Mouse (Mus musculus) bone marrow, adult 2 months (tissue): ENCODE results near the gene Tnnt1. TPM values are rescaled to one million over a fixed set of nuclear protein-coding genes. Genes with fewer than 3 reads are reported as not detected.

Source experiments
- H3K27ac ChIP-seq: fragments of 200-500 bp; 2 replicates; pipeline ENCODE4 v1.5.1; 2012; ENCODE audit warnings: low read depth, mild to moderate bottlenecking, control low read depth, inconsistent platforms, low read length; ENCODE audit not compliant: control insufficient read depth, poor library complexity, insufficient read depth
- H3K4me1 ChIP-seq: fragments of 200-500 bp; 2 replicates; pipeline ENCODE4 v1.6.1; 2011; ENCODE audit warnings: low read length; ENCODE audit not compliant: control insufficient read depth, insufficient read depth
- H3K4me3 ChIP-seq: fragments of 200-500 bp; replicated peaks from 2 replicates; pipeline ENCODE3; 2011; ENCODE audit warnings: mild to moderate bottlenecking, low read depth, low read length, control low read depth; ENCODE audit not compliant: control insufficient read depth
- CTCF ChIP-seq: fragments of 200-500 bp; IDR thresholded peaks from 2 replicates; pipeline ENCODE4 v1.5.1; 2011; ENCODE audit warnings: low read length, control low read depth; ENCODE audit not compliant: control insufficient read depth, insufficient read depth
- POLR2A ChIP-seq: fragments of 200-500 bp; IDR thresholded peaks from 2 replicates; pipeline ENCODE4 v1.6.1; 2011; ENCODE audit warnings: low read depth, mild to moderate bottlenecking, control low read depth, low read length, borderline replicate concordance; ENCODE audit not compliant: control insufficient read depth
- WGBS: fragments of 180-500 bp; shearing (Covaris S2); methylation state at CpG from one replicate; pipeline ENCODE4 v1.1.7; 2018; 5-methylcytosine and 5-hydroxymethylcytosine counted together
- polyA plus RNA-seq: library from polyadenylated mRNA; stranded (reverse); fragments of >200 nt; gene quantifications from 2 replicates; pipeline ENCODE4 v1.2.4, GENCODE M21; 2011; ENCODE audit warnings: low replicate concordance; ENCODE audit not compliant: missing spikeins, insufficient read depth, insufficient read length

The Tnnt1 gene
- polyA plus RNA-seq: 7.4 and 30.5 TPM in 2 replicates

DNA sequence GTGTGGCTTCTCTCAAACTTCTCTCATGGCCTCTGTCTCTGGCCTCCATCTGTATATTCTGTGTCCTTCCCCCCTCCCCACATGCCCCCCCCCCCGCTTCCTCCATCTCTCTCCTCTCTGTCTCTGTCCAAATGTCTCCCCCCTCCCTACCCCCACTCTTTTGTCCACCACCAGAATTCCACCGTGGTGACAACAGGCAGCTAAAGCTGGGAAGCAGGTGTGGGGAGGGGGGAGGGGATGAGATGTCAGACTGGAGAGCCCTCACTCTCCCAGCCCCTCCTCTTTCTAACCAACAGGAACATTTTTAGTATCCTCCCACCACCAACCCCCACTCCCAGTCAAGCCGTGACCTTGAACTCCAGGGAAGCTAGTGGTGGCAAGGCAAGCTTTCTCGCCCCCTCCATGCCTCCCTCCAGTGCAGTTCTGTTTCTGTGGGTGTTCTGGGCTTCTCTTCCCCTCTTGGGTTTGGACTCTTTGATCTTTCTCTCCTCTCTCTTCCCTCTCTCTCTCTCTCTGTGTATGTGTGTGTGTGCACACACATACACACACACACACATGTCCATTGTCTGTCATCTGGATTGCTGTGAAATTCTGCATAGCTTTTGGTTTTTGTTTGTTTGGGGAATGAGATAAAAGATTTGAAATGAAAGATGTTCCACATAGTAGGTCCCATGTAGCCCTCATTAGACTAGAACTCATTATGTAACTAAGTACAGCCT lies at the start of gene Tnnt1:
Gene Tnnt1 (minus strand): TSS at position 51 of the 719 bp plus-strand sequence.
- WGBS: 54% methylated on average over 4 of the region's 4 CpGs
- Histone ChIP-seq H3K4me1 (peaks cover 3% of the 10 kb centered on the region; the same call in 1 of the 2 replicates), H3K27ac (no peak within 1 kb of the TSS), H3K4me3 (no peak within 1 kb of the TSS)
- TF ChIP-seq CTCF (no peak), POLR2A (no peak)

DNA sequence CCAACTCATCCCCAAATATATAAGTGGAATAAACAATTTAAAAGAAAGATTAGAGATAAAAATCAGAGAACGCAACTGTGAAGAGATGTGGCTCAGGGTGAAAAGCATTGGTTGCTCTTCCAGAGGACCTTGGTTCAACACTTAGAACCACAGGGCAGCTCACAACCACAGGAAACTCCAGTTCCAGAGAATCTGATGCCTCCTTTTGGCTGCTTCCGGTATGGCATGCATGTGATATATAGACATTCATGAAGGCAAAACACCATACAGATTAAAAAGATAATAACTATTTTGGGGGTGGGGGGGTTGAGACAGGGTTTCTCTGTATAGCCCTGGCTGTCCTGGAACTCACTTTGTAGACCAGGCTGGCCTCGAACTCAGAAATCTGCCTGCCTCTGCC lies 46.5 kb upstream of the Tnnt1 start:
- WGBS: 82% methylated on average over 3 of the region's 3 CpGs
- Histone ChIP-seq H3K4me3 (no peak overlapping the region), H3K27ac (no peak overlapping the region), H3K4me1 (no peaks in the 10 kb centered on the region; the same call in 1 of the 2 replicates)
- TF ChIP-seq CTCF (no peak), POLR2A (no peak)

DNA sequence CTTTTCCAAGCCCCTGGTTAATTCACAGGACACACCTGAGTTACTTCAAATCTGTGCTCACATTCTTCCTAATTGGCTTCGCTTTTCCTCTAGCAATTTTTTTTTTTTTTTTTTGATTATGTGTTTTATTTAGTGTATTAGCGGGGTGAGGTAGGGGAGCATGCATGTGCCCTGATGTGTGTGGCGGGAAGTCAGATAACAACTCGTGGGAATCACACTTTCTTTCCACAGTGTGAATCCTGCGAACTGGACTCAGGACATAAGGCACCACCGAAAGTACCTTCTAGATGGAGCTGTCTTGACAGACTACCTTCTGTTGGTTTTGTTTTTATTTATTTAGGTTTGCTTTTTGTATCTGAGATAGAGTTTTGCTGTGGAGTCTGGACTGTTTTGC lies 41.0 kb upstream of the Tnnt1 start:
- Histone ChIP-seq H3K4me3 (no peak overlapping the region), H3K27ac (no peak overlapping the region), H3K4me1 (no peaks in the 10 kb centered on the region; the same call in 1 of the 2 replicates)
- 69% methylated on average over 6 of the region's 6 CpGs for WGBS
- TF ChIP-seq POLR2A: no peak

DNA sequence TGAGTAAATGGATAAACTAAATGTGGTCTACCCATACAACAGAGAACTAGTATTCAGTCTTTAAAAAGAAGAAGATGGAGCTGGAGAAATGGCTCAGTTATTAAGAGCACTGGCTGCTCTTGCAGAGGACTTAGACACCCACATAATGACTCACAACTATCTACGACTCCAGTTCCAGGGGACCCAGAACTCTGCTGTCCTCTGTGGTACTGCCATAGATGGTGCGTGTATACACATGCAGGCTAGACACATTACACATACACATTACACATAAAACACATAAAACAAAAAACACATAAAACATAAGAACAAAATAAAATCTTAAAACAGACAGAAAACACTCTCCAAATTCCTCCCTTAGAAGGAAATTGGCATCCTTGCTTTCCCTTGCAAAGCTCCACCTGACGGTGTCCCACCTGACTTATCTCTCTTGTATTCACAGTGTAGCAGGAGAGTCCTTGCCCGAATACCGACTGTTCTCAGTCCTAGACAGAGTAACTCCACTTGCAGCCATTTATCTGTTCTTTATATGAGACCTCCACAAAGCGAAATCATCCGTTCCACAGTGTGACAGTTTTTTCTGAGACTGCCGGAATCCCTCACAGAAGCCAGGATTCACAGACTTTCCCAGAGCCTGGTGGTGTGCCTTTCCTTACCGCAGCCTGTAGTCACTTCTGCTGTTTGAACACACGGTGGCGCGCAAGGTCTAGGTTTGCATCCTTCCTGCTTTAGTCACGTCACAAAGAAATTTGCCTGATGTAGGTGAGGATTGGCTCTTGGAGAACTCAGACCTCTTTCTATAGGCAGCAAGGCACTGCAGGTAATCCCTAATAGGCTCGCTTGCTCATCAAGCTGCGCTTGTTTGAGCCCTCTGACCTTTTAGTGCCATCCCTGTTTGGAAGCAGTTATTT lies 40.3 kb upstream of the Tnnt1 start:
- no peak overlapping the region for H3K27ac ChIP-seq
- H3K4me3 ChIP-seq: no peak overlapping the region
- TF ChIP-seq CTCF (peak; percentile 98), POLR2A (no peak)
- H3K4me1 ChIP-seq: no peaks in the 10 kb centered on the region; the same call in 1 of the 2 replicates
- 21% methylated on average over 15 of the region's 15 CpGs for WGBS

DNA sequence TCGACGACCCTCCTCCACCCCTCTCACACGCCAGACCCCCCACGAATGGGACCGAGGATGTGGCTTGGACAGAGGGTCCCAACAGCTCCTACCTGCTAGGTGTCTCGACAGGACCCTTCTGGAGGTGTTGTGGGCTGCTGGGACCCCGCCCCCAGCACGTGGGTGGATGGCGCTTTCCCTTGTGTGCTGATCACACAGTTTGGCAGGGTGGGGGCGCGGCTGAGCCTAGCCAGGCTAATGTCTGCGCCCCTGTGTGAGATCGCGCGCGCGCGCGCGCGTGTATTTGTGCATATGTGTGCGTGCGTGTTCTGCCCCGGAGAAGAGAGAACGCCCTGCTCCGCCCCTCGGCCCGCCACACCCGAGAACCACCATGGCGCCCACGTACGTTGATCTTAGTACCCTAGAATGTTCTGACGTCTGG lies 31.0 kb upstream of the Tnnt1 start, which contains the start of gene Syt5:
Gene Syt5 (minus strand): TSS at position 321 of the 421 bp plus-strand sequence.
- no peak for TF ChIP-seq POLR2A
- H3K27ac ChIP-seq: no peak within 1 kb of the TSS
- 7% methylated on average over 33 of the region's 33 CpGs for WGBS
- H3K4me3 ChIP-seq: no peak within 1 kb of the TSS
- H3K4me1 ChIP-seq: no peaks in the 10 kb centered on the region

DNA sequence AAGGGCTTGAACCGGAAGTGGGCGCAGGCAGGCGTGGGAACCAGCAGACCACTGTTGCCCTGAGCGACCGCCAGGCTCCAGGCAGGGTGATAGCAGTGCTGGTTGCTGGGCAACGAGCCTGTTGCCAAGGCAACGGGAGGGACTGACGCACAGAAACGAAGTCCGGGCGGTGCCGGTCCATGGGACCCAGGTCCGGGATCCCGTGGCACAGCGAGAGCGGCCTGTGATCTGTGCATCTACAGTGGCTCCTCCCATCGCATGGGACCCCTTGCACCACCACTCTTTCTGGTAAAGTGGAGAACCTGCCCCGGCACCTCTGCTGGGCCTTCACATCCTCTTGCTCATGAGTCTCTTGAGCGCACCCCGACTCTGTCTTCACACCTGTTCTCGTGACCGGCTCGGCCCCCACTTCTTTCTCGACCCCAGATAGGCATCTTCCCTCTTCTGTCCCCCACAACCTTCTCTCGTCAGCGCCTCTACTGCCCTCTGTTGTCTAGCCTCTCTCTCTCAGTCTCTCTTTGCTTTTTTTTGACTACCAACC lies 30.5 kb upstream of the Tnnt1 start:
- no peak for TF ChIP-seq CTCF
- no peak for TF ChIP-seq POLR2A
- no peak overlapping the region for H3K27ac ChIP-seq
- H3K4me3 ChIP-seq: no peak overlapping the region
- no peaks in the 10 kb centered on the region for H3K4me1 ChIP-seq
- 5% methylated on average over 26 of the region's 26 CpGs for WGBS

DNA sequence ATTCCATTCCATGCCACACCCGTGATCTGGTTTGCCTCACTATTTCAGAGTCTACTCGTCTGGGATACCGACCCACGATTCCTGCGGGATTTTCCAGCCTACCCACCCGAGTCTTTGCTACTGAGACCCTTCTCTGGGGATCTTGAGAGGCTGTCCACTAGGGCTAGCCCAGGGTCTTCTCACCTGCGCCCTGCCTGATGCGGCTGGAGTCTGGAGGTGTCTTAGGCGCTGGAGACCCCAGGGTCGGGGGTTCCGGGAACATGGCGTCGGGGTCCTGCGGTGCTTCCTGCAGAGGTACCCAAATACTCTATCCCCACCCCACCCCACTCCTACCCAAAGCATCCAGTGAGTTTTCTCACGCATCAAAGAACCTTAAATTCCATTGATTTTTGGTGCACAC lies 29.9 kb upstream of the Tnnt1 start:
- no peaks in the 10 kb centered on the region for H3K4me1 ChIP-seq
- no peak overlapping the region for H3K4me3 ChIP-seq
- TF ChIP-seq POLR2A: no peak
- TF ChIP-seq CTCF: no peak
- no peak overlapping the region for H3K27ac ChIP-seq
- WGBS: 78% methylated on average over 15 of the region's 15 CpGs

DNA sequence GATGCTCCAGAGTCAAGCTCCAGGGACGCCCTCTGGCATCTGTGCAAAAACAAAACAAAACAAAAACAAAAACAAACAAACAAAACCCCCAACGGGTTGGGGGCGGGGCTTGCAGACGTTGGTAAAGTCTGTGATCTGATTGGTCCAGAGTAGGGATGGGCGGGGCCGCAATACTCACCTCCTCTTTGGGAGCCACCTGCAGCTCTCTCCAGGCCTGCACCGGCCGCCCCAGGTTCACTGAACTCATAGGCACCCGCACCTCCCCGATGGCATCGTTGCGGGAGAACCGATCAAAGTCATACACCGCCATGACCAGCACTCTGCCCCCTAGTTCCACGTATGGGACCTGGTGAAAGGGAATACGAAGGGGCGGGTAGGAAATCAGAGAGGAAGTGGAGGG lies 25.8 kb upstream of the Tnnt1 start:
- H3K4me3 ChIP-seq: no peak overlapping the region
- 55% methylated on average over 17 of the region's 17 CpGs for WGBS
- TF ChIP-seq POLR2A: no peak
- no peak for TF ChIP-seq CTCF
- no peak overlapping the region for H3K27ac ChIP-seq
- no peaks in the 10 kb centered on the region for H3K4me1 ChIP-seq
